Mouse (Mus musculus) CD4-positive, CD25-positive, alpha-beta regulatory T cell, adult 2 months (primary cell): Measurements from ENCODE around the gene Tor3a.

Experiments
- DNase-seq: peaks from one replicate; pipeline ENCODE4 v3.0.0-alpha.2; 2012; ENCODE audit warnings: low read depth, low spot score

The Tor3a gene

GRCm38 (mm10) chr1:156635148-156635547 is 39.0 kb downstream of the Tor3a start:
- DNase-seq, result no peak

DNA sequence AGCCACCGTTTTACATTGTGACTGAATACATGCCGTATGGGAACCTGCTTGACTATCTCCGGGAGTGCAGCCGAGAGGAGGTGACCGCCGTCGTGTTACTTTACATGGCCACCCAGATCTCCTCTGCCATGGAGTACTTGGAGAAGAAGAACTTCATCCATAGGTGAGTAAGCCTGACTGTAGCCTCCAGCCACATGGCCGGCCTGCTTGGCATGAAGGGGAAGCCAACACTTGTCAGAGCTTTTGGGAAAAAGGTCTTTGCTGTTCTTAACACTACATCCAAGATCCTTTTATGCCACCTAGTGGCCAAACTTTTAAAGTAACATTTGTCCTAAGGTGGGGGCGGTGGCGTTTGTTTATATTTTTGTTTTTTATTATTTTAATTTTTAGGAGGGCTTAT is 41.1 kb downstream of the Tor3a start:
- peak; percentile 68 for DNase-seq

- DNase-seq, result peak; percentile 49
Observed at GRCm38 (mm10) chr1:156630965-156631364, 43.2 kb downstream of the Tor3a start.

GRCm38 (mm10) chr1:156629984-156630383 is 44.2 kb downstream of the Tor3a start:
- no peak for DNase-seq

DNA sequence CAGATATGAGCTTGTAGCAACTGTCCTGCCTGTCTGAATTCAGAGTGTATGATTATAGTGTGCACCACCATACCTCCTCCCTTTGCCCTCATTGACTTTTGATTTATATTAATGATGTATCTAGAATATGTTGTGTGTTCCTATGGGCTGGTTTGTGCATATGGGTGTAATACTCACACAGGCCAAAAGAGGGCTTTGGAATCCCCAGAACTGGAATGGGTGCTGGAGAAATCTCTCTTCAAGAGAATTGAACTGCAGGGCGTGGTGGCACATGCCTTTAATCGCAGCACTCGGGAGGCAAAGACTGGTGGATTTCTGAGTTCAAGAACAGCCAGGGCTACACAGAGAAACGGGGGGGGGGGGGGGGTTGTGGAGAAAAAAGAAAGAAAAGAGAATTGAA is 47.4 kb downstream of the Tor3a start:
- DNase-seq, result peak; percentile 35

DNA sequence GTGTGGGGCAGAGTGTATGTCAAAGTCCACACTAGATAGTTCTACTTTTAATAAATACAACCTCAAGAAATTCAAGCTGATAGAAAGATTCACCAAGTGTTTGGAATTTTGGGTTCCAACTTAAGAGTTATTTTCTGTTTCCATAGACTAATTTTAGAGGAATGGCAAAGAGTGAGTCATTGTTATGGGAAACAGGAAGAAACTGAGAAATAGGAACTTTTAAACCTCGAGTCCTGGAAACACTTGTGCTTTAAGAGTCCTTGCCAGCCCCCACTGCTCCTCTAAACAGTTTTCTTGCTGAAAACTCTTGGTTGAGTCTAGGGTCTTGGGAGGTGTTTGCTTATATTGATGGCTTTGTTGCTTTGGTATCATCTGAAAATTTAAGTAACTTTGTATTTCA is 49.9 kb downstream of the Tor3a start:
- DNase-seq, result no peak

- no peak for DNase-seq
Observed at GRCm38 (mm10) chr1:156620951-156621350, 53.2 kb downstream of the Tor3a start.

DNA sequence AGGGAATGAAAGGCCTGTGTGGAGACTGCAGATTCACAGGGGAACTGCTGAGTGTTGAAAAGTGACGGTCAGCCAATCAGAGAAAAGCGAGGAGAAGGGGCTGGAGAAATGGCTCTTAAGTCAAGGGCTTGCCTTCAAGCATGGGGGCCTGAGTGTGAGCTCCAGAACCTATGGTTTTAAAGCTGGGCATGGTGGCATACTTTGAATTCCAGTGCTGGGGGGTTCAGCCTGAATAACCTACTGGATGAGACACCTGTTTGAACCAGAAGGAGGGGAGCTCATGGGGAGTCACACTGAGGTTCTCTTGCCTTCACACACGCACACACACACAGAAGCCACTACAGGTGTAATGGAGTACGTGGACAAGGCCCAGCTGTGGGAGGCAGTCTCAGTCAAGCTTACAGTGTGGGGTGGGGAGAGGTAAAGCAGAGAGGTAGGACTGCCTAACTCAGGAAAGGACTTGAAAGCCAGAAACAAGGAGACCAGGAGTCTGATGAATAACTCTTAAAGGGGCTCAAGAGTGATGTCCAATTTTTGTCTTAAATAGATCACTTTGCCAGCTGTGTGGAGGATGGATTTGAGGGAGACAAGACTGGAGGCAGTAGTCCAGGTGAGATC is 53.8 kb downstream of the Tor3a start:
- DNase-seq, result no peak

DNA sequence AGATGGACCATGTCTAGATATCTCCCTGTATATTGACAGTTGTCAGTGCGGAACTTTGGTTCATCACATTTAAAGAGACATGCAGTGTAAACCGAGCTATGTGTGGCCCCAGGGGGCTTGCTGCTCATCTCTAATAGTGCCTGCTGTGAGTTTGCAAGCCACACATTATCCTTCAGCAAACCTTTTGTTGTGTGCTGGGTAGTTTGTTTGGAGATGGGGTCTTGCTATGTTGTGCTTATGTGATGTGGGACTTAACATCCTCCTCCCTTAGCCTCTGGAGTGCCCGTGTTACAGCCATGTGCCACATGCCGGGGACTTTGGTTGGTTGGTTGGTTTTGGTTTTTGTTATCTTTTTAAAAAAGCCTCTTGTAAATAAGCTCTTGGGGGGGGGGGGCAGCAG is 56.3 kb downstream of the Tor3a start:
- no peak for DNase-seq

- DNase-seq, result peak; percentile 25
Observed at GRCm38 (mm10) chr1:156616989-156617598, 57.1 kb downstream of the Tor3a start.

DNA sequence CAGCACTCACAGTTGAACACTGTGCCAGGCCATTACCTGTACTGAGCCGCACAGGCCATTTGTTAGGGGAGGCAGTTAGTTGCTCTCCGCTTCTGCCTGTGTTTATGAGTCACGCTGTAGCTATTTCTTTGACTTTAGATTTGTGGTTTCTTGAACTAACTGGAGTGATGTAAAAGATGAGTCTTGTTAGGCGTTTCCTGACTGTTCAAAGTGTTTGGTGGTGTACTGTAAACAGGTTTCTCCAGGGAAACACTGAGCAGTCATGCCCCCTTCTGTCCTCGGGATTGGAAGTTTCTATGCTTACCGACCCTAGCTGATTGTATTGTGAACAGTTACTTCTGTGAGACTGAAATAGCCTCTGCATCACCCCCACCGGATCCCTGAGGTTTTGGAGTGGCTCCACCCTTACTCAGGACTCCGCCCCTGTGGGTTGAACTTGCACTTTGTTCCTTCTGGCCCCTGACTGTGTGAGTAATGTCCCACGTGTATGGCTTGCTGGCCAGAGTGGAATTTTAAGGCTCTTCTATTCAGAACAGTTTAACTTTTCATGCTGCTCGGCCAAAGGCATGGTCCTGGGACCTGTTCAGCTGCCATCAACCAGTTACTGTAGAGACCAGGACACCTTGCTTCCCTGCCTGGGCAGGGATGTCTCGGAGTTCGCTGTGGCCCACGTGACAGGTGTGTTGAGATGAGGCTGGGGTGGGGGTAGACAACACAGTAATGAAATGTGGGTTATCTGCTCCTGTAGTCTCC is 58.6 kb downstream of the Tor3a start:
- peak; percentile 83 for DNase-seq

DNA sequence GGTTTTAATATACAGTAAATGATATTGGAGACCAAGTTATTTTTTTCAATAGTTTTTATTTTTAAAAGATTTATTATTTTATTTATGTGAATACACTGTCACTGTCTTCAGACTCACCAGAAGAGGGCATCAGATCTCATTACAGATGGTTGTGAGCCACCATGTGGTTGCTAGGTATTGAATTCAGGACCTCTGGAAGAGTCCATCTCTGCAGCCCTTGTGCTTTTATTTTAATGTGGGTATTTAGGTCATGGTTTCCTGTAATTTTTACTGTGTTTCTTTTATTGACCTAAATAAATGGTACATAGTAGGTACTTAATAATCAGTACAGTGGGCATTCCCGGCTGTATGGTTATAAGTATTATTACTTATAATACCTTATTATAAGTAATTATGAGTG is 59.4 kb downstream of the Tor3a start:
- DNase-seq, result peak; percentile 15

- no peak for DNase-seq
Observed at GRCm38 (mm10) chr1:156613855-156614530, 60.2 kb downstream of the Tor3a start.

- no peak for DNase-seq
Observed at GRCm38 (mm10) chr1:156610257-156610656, 63.9 kb downstream of the Tor3a start.

DNA sequence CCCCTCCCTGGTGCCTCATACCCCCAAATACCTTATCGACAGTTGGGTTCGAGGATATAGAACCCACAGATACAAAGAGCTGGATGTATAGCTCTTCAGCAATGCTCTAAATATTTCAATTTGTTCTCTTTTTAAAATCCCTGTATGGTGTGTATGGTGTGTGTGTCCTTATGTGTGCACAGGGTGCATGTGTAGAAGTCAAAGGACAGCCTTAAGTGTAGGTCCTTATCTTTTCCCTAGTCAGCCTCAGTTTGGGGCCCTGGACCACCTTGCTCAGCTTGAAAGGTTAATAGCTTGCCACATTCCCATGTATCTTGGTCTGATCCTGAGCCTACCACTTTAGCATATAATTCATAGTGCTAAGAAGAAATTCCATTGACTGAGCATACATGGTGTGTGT is 65.7 kb downstream of the Tor3a start:
- DNase-seq, result no peak

DNA sequence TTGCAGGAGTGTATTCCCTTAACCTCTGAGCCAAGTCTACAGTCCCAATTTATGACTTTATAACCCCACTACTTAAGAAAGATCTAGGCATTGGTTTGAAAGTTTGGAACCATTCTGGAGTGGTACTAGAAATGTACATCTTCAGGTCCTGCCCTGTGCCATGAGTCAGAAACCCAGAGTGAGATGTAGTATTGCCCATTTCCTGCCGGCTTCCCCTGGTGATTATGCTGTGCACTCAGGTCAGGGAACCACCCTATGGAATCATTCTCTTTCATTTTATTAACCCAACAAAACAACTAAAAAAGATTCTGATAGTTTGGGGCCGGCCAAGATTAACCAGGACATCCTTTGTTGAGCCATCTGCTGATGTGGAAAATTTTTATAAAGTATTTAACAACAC is 68.2 kb downstream of the Tor3a start:
- no peak for DNase-seq

DNA sequence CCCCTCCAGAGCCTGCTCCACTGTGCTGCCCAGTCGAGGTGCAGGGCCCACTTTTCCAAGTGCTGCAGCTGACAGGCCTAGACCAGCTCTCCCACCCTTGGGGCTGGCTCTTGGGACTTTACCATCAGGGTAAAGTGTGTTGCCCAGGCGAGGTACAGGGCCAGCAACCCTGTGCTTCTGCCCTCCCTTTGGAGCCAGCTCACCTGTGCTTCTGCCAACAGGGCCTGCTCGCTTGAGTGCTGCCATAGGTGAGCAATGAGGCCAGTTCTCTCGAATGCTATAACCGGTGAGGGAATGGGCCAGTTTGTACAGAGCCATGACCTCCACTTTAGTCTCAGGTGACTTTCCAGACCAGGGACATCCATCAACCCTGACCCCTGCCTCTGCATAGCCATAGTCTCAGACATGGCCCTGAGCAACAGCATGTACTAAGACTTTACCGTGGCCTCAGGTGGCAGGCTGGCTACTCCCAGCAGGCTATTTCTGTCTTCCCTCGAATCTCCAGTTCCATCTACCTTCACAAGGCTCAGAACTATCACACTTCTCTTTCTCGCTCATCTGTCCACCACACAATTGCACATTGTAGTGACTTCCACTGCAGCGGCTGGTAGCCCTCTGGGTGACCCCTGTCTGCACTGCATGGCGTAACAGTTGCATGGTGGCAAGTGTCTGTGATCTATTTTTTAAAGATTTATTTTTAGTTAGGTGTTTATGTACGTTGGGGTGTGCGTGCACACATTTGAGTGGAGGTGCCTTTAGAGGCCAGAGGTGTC is 68.9 kb downstream of the Tor3a start:
- no peak for DNase-seq
